Mouse (Mus musculus) layer of hippocampus, postnatal 25 days (tissue): ENCODE measurements at regions not wholly inside any gene's neighbourhood (a gene's known extent, or its start where the extent isn't known, plus 50 kb on each side); places are given as distances from the start of the nearest gene placed in this dataset.

Experiments used
- DNase-seq, 2 experiments: peaks; one replicate each; pipeline ENCODE4 v3.0.0; 2022; ENCODE audit warnings: mixed read lengths in 2 of 2, low spot score in 1 of 2; ENCODE audit errors: extremely low spot score in 1 of 2

DNA sequence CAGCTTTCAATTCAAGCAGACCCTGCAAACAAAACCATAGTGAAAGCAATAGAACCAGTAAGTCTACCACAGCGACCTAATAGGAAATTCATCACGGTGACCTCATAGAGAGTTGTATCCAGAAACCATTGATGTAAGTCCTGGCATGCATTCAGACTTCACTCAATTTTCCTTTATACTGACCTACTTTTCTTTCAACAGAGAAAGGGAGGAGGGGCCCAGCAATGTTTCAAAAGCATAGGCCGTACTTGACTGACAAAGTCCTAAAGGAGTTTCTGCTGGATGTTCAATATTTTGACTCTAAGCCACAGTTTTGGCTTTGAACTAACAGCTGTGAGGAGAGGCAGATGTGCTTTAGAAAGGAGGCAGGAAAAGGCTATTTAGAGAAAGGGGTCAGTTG lies 88.4 kb downstream of the AI593442 start:
- DNase-seq = no peak

DNA sequence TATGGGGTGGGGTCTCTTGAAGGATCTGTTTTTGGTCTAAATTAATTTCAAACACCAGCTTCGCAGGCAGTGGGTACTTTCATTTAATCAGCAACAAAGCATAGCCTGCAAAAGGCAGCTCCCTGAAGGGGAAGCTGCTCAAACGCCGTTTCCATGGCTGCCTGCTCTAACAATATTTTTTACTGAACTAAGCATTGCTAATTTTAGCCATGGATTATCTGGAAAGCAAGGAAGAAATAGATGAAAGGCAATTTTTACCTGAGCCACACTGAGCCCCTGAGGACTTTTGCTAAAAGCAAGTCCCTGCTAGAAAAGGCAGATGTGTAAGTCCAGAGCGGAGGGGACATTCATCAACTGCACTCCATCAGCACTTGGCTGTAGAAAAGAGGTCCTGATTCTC lies 105.5 kb downstream of the AI593442 start:
- DNase-seq = peak in 1 of 2 experiments; percentile 5

DNA sequence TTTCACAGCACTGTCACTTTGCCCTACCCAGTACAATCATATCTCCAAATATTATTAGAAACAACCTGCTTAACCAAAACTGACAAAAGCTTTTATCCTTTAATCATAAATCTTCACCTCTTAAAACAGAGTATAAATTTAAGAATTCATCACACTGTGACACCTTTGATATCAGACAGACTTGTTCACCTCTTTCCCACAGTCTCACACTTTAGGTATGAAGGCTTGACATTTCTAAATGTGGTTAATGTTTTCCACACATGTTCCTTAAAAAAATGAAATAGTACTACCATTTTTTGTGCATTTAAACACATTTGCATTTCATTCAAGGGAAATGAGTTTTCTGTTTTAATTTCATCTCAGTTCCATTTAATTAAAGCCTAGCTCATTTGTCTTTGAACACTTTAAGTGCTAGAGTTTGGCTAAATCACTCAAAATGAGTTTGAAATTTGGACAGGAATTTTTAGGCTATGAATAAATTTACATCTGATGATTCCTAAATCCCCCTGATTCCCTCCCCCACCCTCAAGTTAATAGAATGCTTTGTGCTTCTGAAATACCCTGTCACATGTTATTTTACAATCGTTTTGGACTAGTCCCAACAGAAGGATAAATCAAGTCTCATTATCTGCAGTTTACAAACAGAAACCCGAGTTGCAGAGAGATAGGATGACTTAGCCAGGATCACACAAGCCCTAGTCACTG lies 127.9 kb downstream of the AI593442 start:
- no peak for DNase-seq

DNA sequence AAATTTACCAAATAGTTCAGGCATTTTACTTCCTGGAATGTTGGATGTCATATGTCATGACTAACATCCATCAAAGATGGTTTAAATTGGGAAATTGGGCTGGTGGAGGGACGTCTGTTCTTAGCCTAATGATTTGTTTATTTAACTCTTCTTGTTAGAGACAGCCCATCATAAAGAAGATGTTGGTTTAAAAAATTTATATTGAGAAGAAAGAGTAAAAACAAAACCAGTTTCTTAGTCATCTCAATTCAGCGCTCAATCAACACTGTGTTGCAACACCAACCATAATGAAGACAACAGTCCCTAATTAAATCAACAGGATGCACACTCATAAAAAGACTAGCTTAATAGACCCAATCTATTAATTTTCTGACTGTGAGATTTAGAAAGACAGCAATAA lies 133.5 kb downstream of the AI593442 start:
- no peak for DNase-seq

DNA sequence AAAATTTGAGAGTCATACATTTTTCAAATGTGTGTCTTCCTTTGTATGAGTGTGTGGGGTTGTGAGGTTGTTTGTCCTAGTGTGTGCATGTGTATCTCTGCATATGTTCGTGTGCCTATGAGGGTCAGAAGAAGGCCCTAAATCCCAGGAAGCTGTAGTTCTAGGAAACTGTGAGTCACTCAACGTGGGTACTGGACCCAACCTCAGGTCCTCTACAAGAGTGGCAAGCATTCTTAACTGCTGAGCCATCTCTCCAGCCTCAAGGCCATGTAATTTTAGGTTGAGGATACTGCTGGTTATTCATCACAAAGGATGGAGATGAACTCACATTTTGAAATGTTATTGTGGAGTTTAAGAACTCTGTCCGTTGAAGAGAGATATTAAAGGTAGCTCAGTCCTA lies 140.5 kb downstream of the AI593442 start:
- DNase-seq = no peak

DNA sequence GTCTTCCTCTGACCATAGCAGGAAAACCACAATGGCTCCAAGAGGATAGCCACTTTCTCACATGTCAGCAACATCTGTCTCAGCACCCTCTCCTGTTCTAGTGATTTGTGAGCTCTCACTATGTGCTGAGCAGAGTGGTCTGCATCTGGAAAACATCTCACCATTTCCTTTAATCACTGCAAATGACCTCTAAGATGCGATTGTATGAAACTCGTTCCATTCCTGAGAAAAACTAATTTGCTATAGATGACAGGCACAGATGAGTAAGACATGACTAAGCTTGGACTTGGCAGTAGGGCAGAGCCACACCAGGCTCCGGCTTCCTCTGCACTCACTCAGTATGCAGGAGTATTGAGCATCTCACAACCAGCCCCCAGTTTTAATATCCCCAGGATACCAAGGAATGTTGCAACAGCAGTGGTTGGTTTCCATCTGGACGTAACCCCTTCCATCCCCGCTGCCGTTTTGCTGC lies 150.1 kb downstream of the AI593442 start:
- no peak for DNase-seq

DNA sequence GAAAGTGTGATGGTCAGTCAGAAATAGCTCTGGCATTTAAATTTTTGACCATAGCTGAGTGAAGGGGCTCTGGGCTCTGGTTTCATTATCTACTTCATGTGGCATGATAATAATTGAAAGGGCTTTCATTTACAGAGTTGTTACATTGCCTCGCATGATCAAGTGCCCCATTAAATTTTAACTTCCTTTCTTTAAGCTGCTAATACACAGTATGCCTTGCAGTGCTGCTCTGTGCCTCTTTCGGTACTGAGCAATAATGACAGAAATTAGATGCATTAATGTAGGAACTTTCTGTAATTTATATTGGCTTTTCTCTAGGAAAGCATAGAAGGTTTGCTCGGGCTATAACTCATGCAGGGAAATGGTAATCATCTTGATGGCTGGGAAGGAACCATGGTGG lies 179.1 kb downstream of the AI593442 start:
- no peak for DNase-seq

DNA sequence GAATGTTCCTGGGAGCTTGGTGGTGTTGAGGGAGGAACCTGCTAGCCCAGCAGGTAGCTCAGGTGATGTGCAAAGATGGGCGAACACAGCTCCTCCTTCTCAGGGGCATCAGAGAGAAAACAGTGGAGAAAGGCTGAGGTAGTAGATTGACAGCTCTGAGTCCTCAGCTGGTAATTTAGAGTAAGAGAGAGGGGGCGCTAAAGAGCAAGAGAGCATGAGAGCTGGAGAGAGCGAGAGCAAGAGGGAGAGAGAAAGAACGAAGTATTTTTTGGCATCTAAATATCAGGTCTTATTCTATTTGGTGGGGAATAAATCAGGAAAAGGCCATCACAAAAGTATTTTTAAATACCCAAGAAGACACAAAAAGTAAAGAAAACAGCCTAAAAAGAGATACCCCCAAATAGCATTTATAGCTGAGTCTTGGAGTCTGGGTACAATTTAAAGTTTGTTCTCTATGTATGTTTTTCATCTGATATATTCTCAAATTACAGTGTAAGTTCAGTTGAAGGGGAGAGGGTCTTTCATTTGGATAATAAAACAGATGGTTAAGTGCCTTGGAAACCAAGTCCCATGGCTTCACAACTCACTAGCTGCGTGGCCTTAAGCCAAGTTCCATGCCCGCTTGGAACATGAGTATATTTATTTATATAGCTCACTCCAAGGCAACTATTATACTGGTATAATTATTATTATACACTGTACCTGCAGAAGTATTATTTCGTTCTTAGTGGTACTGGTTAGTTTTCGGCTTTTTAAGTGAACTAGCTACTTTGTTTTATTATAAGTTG lies 183.9 kb downstream of the AI593442 start:
- no peak for DNase-seq

DNA sequence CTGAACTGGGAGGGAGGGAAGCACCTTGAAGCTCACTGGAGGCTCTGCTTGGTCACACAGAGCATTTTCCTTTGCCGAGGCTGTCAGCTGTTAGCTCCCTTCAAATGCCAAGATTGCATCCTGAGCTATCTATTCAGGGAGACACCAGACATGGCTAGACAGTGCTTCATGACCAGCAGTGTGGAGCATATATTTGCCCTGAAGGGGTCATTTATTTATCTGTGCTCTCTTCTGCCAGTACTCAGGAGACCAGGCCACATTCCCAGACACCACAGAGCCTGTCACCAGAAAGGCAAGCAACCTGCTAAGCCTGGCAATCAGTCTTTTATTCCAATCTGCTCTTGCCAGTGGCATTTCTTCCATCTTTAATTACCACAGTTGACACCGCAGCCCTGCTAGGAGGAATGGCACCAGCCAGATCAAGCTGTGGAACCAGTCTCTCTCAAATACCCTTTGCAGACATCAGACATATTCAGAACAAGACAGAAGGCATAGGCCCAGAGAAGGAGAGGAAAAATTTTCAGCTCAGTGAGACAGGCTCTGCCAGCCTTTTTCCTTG lies 186.6 kb downstream of the AI593442 start:
- DNase-seq = no peak

DNA sequence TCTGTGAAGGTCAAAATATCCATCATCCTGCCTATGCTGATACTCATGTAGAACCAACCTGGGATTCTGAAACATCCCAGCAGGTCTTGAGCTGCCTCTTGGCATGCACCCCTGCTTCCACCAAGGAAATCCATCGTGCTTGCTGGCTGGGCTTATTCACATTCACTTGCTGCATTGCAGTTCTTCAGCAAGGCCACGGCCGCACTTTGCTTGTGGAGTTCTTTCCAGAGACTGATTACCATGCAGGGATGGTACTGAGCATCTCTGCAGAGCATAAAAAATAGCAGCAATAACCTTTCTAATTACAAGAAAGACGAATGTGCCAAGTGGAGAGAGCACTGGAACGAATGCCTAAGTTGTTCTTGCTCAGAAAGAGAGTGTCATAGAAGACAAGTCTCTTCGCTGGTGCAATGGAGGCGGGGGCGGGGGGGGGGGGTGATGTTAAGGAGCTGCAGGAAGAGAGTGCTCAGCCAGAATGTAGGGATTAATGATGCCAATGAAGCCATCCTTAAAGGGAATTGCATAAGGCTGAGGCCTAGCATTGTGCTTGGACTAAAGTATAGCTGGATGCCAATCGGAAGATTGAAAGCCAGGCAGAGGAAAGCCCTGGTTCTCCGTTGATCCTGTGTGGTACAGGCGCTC lies 205.9 kb downstream of the AI593442 start:
- DNase-seq = no peak

DNA sequence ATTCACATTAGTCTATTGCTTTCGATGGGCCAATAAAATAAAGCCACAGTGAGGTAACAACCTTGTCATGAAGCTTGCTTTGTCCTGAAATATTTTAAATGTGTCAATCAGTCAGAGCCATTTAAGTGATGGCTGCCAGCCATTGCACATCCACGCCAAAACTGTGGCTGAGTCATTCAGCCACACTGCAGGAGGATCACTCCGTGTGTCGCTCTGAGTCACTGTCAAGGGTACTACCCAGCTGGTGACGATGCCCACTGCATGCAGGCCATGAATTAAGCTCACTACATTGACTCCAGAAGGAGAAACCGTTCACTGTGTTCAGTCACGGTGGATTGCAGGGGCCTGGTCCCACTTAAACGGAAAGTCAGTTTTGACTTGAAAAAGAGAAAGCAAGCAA lies 206.7 kb downstream of the AI593442 start:
- DNase-seq = peak in 1 of 2 experiments; percentile 9

DNA sequence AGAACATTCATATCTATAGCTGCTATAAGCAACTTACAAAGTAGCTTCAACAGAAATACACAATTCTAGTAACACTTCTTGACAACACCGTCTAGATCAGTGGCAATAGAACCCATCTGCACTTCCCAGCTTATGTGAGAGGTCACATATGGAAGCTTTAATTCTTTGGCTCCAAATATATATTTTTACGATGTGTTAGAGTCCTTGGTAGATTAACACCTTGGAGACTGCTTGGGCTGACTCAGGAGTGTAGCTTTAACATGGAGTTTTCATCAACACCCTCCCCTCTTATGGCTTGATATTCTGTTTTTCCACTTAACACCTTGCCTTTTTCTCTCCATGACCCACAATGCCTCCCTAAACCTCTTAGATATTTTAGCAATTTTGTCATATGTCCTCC lies 221.1 kb downstream of the AI593442 start:
- DNase-seq = no peak

DNA sequence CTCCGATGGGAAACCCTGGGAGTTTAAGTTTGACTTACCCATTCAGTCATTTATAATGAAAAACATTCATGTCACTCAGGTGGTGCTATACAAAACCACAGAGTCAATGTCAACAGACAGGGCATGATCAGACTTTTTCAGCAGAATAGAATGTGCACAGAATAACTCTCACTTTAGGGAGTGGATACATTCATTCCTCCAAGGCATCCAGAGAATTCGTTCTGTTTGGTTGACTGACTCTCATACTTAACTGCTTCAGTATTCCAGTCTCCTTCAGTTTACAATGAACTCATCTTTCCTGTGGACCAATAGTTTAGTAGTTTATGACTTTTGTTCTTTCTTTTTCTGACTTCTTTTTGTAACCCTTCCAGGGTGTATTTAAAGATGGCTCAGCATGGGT lies 225.1 kb downstream of the AI593442 start:
- DNase-seq = no peak

DNA sequence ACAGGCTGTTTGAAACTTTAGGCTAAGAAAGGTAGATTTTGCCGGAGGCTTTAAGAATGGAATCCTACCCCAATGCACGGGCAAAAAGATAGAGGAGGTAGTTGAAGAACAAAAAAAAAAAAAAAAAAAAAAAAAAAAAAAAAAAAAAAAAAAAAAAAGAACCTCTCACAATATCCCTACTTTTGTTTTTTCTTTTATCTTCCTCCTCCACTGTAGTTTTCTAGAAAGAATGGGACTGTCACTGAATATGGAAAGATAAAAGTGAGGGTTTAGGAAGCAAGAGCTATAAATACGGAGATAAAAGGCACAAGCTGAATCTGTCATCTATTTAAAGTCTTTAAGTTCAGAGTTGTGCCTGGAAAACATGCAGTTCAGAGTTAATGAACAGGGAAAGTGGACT lies 227.8 kb downstream of the AI593442 start:
- no peak for DNase-seq

DNA sequence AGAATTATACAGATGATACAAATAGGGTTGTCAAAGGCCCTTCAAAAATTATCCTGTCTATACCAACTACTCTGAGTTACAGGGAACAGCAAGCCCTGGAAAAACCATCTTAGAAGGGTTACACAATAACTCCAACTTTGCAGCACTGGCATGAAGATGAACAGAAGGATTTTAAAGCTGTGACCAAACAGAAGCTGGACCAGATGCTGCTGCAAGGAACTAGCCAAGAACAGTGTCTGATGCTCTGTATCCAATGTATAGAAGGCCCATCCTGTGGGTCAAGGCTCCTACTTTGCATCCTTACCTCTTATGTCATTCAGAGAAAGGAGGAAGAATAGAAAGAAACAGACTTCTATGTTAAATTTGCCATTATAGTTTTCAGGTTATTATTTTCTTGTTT lies 231.3 kb downstream of the AI593442 start:
- DNase-seq = no peak

DNA sequence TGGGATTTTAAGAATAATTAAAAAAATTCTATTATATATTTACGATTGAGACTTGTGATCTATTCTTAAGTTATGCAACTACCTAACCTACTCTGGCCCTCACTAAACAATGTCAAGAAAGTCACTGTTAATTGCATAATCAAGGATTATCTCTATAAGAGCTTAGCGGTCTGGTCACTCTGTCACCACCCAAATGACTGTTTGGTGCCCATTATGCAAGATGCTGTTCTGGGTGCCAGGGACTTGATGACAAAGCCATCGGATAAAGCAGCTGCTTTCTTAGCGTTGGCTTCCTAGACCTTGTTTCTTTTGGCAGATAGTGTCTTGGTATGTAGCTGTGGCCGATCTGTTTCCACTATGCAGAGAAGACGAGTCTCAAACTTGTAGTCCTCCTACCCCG lies 236.4 kb downstream of the AI593442 start:
- DNase-seq = no peak

DNA sequence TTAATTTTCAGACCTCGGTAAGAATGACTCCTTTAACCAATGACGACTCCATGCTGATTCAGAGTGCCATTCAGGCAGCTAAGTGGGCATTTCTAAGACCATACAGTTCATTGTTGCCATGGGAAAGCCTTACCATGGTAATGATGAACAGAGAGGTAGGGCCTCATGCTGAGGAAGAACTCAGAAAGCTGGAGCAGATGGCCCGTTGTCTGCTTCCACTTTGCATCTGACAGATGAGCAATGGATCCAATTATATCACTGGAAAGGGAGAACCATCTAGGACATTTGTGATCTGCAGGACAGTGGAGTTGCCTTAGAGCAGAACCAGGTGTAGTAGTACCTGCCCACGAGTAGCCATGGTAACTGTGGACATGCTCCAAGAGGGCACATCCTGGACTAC lies 245.4 kb downstream of the AI593442 start:
- peak in 1 of 2 experiments; percentile 24 for DNase-seq

DNA sequence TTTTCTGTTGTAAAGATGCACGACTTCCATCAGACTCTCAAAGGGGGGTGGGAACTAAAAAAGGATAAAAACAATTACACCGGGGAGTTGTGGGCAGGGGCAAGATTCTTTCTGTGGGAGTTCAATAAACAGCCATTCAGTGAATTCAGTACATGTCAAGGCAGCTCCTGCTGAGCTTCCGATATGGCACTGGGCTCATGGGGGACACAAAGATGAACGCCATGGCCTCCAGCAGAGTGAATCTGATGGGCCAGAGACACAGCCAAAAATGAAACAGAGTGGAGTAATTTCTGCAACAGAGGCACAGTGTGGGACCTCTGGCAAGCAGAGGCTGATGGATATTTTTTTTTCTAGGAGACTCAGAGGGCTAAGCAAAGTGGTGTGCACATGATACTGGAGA lies 254.2 kb downstream of the AI593442 start:
- DNase-seq = no peak

DNA sequence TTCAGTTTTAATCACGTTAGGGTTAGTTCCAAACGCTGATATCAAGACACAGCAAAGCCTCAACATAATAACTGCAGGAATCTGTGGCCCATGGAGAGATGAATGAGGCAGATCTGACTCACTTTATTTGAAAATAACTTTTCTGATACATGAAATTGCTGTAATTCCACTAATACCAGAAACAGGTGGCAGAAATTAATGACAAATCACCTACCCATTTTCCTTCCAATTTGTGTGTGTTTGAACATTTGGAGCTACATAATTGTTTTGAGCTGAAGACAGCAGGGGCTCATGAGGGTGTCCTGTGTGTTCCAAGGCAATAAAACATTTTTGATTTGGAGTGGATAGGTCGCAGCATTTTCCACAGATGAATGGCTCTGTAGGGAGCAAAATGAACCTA lies 254.2 kb upstream of the Zc3h12c start:
- DNase-seq = no peak

DNA sequence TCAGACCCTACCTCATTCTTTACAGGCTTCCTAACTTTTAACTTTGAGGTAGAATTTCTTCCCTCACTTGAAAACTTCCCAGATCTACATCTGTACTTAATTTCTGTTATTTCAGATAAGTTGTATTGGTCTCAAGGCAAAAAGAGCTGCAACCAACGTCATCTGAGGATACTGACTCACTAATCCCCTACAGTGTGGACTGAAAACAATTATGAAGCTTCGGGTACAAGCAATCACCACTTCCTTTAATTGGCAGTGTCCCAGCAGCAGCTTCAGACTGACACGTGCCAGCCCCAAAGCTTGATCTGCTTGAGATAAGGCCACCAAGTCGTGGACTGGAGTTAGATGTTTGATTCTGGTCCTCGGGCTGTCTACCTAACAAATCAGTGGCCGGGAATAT lies 247.3 kb upstream of the Zc3h12c start:
- DNase-seq = no peak

DNA sequence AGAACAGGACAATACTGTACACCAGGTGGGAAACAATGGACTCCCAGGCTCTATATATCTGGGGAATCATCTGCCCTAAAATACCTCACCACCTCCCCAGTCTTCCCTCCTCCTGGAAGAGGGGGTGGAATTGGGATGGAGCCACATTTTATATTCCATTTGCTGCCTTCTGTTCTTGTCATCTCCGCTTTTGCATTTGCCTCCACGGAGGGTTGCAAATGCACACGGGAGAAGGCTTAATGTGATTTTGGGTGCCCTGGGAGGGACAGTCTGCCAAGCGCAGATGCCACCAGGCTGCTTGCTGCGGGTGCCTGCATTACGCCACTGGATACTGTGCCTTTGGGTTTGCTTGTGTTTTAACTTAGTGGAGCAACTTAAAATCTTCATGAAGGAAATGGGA lies 239.5 kb upstream of the Zc3h12c start:
- peak; percentile 16 to 35 for DNase-seq
